Mouse (Mus musculus) kidney, adult 2 months (tissue): ENCODE measurements around the gene Dph1.

Source experiments
- CTCF ChIP-seq: fragments of 200-500 bp; conservative IDR thresholded peaks from 2 replicates; pipeline ENCODE4 v1.5.1; 2011; ENCODE audit warnings: low read depth, mild to moderate bottlenecking, control low read depth, low read length, moderate library complexity, mixed read lengths; ENCODE audit not compliant: insufficient read depth, insufficient read length
- POLR2A ChIP-seq: fragments of 200-500 bp; IDR thresholded peaks from one replicate; pipeline ENCODE4 v1.6.1; 2011; ENCODE audit warnings: low read depth, low read length, control low read depth

DNA sequence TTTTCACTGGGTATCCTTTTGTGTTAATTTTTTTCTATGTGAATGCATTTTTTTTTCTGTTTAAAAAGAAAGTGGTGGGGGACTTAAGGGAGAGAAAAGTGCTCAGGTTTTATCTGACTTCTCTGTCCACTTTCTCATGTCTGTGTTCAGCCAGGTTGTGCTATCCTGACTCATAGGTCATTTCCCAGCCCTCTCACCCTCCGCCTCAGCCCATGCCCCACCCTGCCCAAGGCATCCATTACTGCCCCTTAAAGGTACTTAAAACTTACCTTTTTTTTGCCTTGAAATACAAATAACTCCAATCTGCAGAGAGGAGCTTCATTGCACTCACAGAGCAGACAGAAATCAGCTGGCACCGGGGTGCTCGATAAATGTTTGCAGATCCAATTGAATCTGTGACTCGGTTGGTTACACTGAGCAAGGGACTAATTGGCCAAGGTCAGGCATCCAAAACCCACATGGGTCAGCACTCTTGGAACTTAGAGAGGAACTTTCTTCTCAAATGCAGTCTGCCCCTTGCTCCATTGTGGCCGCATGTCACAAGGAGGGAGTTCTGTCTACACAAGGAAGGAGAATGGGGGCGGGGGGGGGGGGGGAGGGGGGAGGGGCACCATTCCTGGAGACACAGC, 29.6 kb upstream of the Dph1 start:
- TF ChIP-seq POLR2A (no peak), CTCF (no peak)
